Mouse (Mus musculus) limb, embryonic 15.5 days (tissue): ENCODE results near the gene Ptprr. TPM values are rescaled to one million over a fixed set of nuclear protein-coding genes. Genes with fewer than 3 reads are reported as not detected.

Experiments
- ATAC-seq: fragments of 200-750 bp; cut with Nextera tagmentation; 2 replicates; pipeline ENCODE4 v1.8.0; 2017; ENCODE audit warnings: low read depth, moderate TSS enrichment; ENCODE audit not compliant: insufficient number of reproducible peaks, low FRiP score, low TSS enrichment
- H3K27ac ChIP-seq: fragments of 300-500 bp; sonication (generic); 2 replicates; pipeline ENCODE4 v1.5.1; 2015; ENCODE audit warnings: moderate library complexity, mild to moderate bottlenecking, inconsistent platforms
- H3K27me3 ChIP-seq: fragments of 300-500 bp; sonication (generic); 2 replicates; pipeline ENCODE4 v1.6.1; 2015; ENCODE audit warnings: inconsistent platforms
- H3K36me3 ChIP-seq: fragments of 300-500 bp; sonication (generic); 2 replicates; pipeline ENCODE4 v1.6.1; 2015; ENCODE audit warnings: inconsistent platforms
- H3K4me1 ChIP-seq: fragments of 300-500 bp; sonication (generic); 2 replicates; pipeline ENCODE4 v1.6.1; 2015; ENCODE audit warnings: inconsistent platforms
- H3K4me2 ChIP-seq: fragments of 300-500 bp; sonication (generic); 2 replicates; pipeline ENCODE4 v1.6.1; 2015; ENCODE audit warnings: mild to moderate bottlenecking, inconsistent platforms
- H3K4me3 ChIP-seq: fragments of 300-500 bp; sonication (generic); 2 replicates; pipeline ENCODE4 v1.5.1; 2015; ENCODE audit warnings: mild to moderate bottlenecking, inconsistent platforms
- H3K9ac ChIP-seq: fragments of 300-500 bp; sonication (generic); 2 replicates; pipeline ENCODE4 v1.6.1; 2015; ENCODE audit warnings: inconsistent platforms
- H3K9me3 ChIP-seq: fragments of 300-500 bp; sonication (generic); 2 replicates; pipeline ENCODE4 v1.6.1; 2016; ENCODE audit warnings: inconsistent platforms
- WGBS: fragments of 180-500 bp; shearing (Covaris S2); methylation state at CpG from one replicate; pipeline ENCODE4 v1.1.7; 2015; 5-methylcytosine and 5-hydroxymethylcytosine counted together
- polyA plus RNA-seq: library from polyadenylated mRNA; unstranded; fragments of >200 nt; fragmentation: Nextera tagmentation; extraction: Ambion mirVana; gene quantifications from 2 replicates; pipeline ENCODE4 v1.2.1, GENCODE M21; 2015

The Ptprr gene
- polyA plus RNA-seq, 1 experiment from 2014 or later, result 0.47 TPM

GRCm38 (mm10) chr10:116175324-116175883 is 157.4 kb downstream of the Ptprr start:
- Histone ChIP-seq H3K4me3 (no peak overlapping the region), H3K9ac (no peak overlapping the region), H3K27me3 (peaks cover 7% of the 10 kb centered on the region; the same call in 1 of the 2 replicates), H3K36me3 (no peaks in the 10 kb centered on the region), H3K27ac (no peak overlapping the region), H3K4me2 (no peak overlapping the region), H3K9me3 (no peaks in the 10 kb centered on the region), H3K4me1 (peaks cover 5% of the 10 kb centered on the region)
- WGBS, result 23% methylated on average over 10 of the region's 10 CpGs
- ATAC-seq, result no peak

- Histone ChIP-seq H3K9ac (no peak overlapping the region), H3K27me3 (peaks cover 7% of the 10 kb centered on the region; the same call in 1 of the 2 replicates), H3K4me2 (peak overlapping the region; percentile 32), H3K4me3 (peak overlapping the region; percentile 14), H3K36me3 (no peaks in the 10 kb centered on the region), H3K9me3 (no peaks in the 10 kb centered on the region), H3K4me1 (peaks cover 5% of the 10 kb centered on the region), H3K27ac (no peak overlapping the region)
- ATAC-seq, result no peak
- 18% methylated on average over 21 of the region's 21 CpGs for whole genome bisulfite sequencing
These were observed 159.6 kb downstream of the Ptprr start for GRCm38 (mm10) chr10:116177390-116178179.

GRCm38 (mm10) chr10:116181235-116181634 is 163.2 kb downstream of the Ptprr start:
- H3K36me3 ChIP-seq, result no peaks in the 10 kb centered on the region
- no peak overlapping the region for H3K4me3 ChIP-seq
- no peaks in the 10 kb centered on the region for H3K9me3 ChIP-seq
- H3K27me3 ChIP-seq, result peaks cover 7% of the 10 kb centered on the region; the same call in 1 of the 2 replicates
- H3K4me2 ChIP-seq, result no peak overlapping the region
- 83% methylated on average over 5 of the region's 5 CpGs for WGBS
- ATAC-seq, result no peak
- no peak overlapping the region for H3K9ac ChIP-seq
- H3K27ac ChIP-seq, result no peak overlapping the region
- H3K4me1 ChIP-seq, result peaks cover 5% of the 10 kb centered on the region

- Histone ChIP-seq H3K9ac (no peak overlapping the region), H3K9me3 (no peaks in the 10 kb centered on the region), H3K4me1 (peaks cover 5% of the 10 kb centered on the region), H3K27me3 (peaks cover 5% of the 10 kb centered on the region; the same call in 1 of the 2 replicates), H3K27ac (no peak overlapping the region), H3K4me2 (no peak overlapping the region), H3K36me3 (no peaks in the 10 kb centered on the region), H3K4me3 (no peak overlapping the region)
- no peak for ATAC-seq
- 72% methylated on average over 5 of the region's 5 CpGs for WGBS
These were observed 164.2 kb downstream of the Ptprr start for GRCm38 (mm10) chr10:116182221-116182620.

- Histone ChIP-seq H3K27ac (no peak overlapping the region), H3K9me3 (no peaks in the 10 kb centered on the region), H3K36me3 (no peaks in the 10 kb centered on the region), H3K4me1 (no peaks in the 10 kb centered on the region), H3K4me3 (no peak overlapping the region), H3K27me3 (no peaks in the 10 kb centered on the region), H3K4me2 (no peak overlapping the region), H3K9ac (no peak overlapping the region)
- 73% methylated on average over 3 of the region's 3 CpGs for WGBS
- ATAC-seq, result no peak
These were observed 165.2 kb downstream of the Ptprr start for GRCm38 (mm10) chr10:116183258-116183657.

GRCm38 (mm10) chr10:116191724-116192123 is 173.7 kb downstream of the Ptprr start:
- 75% methylated on average over 2 of the region's 2 CpGs for WGBS
- Histone ChIP-seq H3K4me1 (peaks cover 4% of the 10 kb centered on the region; the same call in 1 of the 2 replicates), H3K27ac (no peak overlapping the region), H3K4me3 (no peak overlapping the region), H3K36me3 (no peaks in the 10 kb centered on the region), H3K4me2 (no peak overlapping the region), H3K9me3 (no peaks in the 10 kb centered on the region), H3K27me3 (no peaks in the 10 kb centered on the region), H3K9ac (no peak overlapping the region)
- ATAC-seq, result no peak

GRCm38 (mm10) chr10:116192293-116192692 is 174.3 kb downstream of the Ptprr start:
- Histone ChIP-seq H3K4me2 (no peak overlapping the region), H3K9me3 (no peaks in the 10 kb centered on the region), H3K27ac (no peak overlapping the region), H3K36me3 (no peaks in the 10 kb centered on the region), H3K9ac (no peak overlapping the region), H3K4me3 (no peak overlapping the region), H3K4me1 (peaks cover 10% of the 10 kb centered on the region; the same call in 1 of the 2 replicates), H3K27me3 (no peaks in the 10 kb centered on the region)
- whole genome bisulfite sequencing, result 72% methylated on average over 8 of the region's 8 CpGs
- ATAC-seq, result no peak

GRCm38 (mm10) chr10:116194409-116194808 is 176.4 kb downstream of the Ptprr start:
- WGBS, result 76% methylated on average over 8 of the region's 8 CpGs
- Histone ChIP-seq H3K9me3 (no peaks in the 10 kb centered on the region), H3K4me1 (peaks cover 10% of the 10 kb centered on the region; the same call in 1 of the 2 replicates), H3K27ac (no peak overlapping the region), H3K4me2 (no peak overlapping the region), H3K9ac (no peak overlapping the region), H3K36me3 (no peaks in the 10 kb centered on the region), H3K4me3 (no peak overlapping the region), H3K27me3 (no peaks in the 10 kb centered on the region; the same call in 1 of the 2 replicates)
- no peak for ATAC-seq

- Histone ChIP-seq H3K27ac (no peak overlapping the region), H3K4me2 (peak overlapping the region; percentile 22)
- no peak for ATAC-seq
These were observed 178.8 kb downstream of the Ptprr start for GRCm38 (mm10) chr10:116196596-116197415.

GRCm38 (mm10) chr10:116197416-116197939 is 179.5 kb downstream of the Ptprr start:
- no peak overlapping the region for H3K4me3 ChIP-seq
- peak overlapping the region; percentile 22 for H3K4me2 ChIP-seq
- H3K36me3 ChIP-seq, result no peaks in the 10 kb centered on the region
- H3K9me3 ChIP-seq, result no peaks in the 10 kb centered on the region
- 20% methylated on average over 4 of the region's 4 CpGs for WGBS
- peaks cover 10% of the 10 kb centered on the region; the same call in 1 of the 2 replicates for H3K4me1 ChIP-seq
- no peaks in the 10 kb centered on the region; the same call in 1 of the 2 replicates for H3K27me3 ChIP-seq
- no peak for ATAC-seq
- H3K9ac ChIP-seq, result no peak overlapping the region
- no peak overlapping the region for H3K27ac ChIP-seq

More at GRCm38 (mm10) chr10:116196596-116197415, 178.8 kb downstream of the Ptprr start:
- Histone ChIP-seq H3K27me3 (no peaks in the 10 kb centered on the region; the same call in 1 of the 2 replicates), H3K36me3 (no peaks in the 10 kb centered on the region), H3K9me3 (no peaks in the 10 kb centered on the region), H3K4me1 (peaks cover 10% of the 10 kb centered on the region; the same call in 1 of the 2 replicates), H3K9ac (no peak overlapping the region), H3K4me3 (no peak overlapping the region)
- WGBS, result 25% methylated on average over 14 of the region's 14 CpGs

- WGBS, result 29% methylated on average over 5 of the region's 5 CpGs
These were observed 181.0 kb downstream of the Ptprr start for GRCm38 (mm10) chr10:116199035-116199434.

More at GRCm38 (mm10) chr10:116199035-116199434, 181.0 kb downstream of the Ptprr start:
- no peak for ATAC-seq
- Histone ChIP-seq H3K27me3 (no peaks in the 10 kb centered on the region; the same call in 1 of the 2 replicates), H3K36me3 (no peaks in the 10 kb centered on the region), H3K4me2 (no peak overlapping the region), H3K9me3 (no peaks in the 10 kb centered on the region), H3K4me3 (no peak overlapping the region), H3K4me1 (peaks cover 10% of the 10 kb centered on the region; the same call in 1 of the 2 replicates), H3K27ac (no peak overlapping the region), H3K9ac (no peak overlapping the region)
